Mouse (Mus musculus): ENCODE measurements around the gene Nxpe5. TPM values are rescaled to one million over a fixed set of nuclear protein-coding genes. Genes with fewer than 3 reads are reported as not detected.

Nxpe5 gene
- polyA plus RNA-seq, 1 experiment, result 0.61 TPM

GRCm38 (mm10) chr5:138291638-138292037 lies 65.9 kb downstream of the Nxpe5 start:
- Histone ChIP-seq H3K36me3 (ENCODE audit: control insufficient read depth, insufficient read depth, low read length) (no peaks in the 10 kb centered on the region), H3K27me3 (ENCODE audit: control insufficient read depth, insufficient read depth, low read length) (no peaks in the 10 kb centered on the region), H3K4me3 (ENCODE audit: low read depth, low read length) (no peak overlapping the region), H3K27ac (ENCODE audit: insufficient read depth, low read depth, low read length) (no peak overlapping the region), H3K4me1 (ENCODE audit: control insufficient read depth, insufficient read depth, insufficient read length, low read length) (peaks cover 2% of the 10 kb centered on the region; the same call in 1 of the 2 replicates)
- no peak for TF ChIP-seq CTCF (IDR thresholded peaks at IDR 0.05; ENCODE audit: extremely low read depth, insufficient read length, insufficient replicate concordance, low read depth, low read length)
- no peak for TF ChIP-seq POLR2A (IDR thresholded peaks at IDR 0.05; ENCODE audit: low read depth, low read length)
- 19% methylated on average over 1 of the region's 1 CpGs for WGBS

GRCm38 (mm10) chr5:138294158-138294557 lies 68.5 kb downstream of the Nxpe5 start:
- Histone ChIP-seq H3K36me3 (ENCODE audit: control insufficient read depth, insufficient read depth, low read length) (no peaks in the 10 kb centered on the region), H3K27ac (ENCODE audit: insufficient read depth, low read depth, low read length) (no peak overlapping the region), H3K27me3 (ENCODE audit: control insufficient read depth, insufficient read depth, low read length) (no peaks in the 10 kb centered on the region), H3K4me1 (ENCODE audit: control insufficient read depth, insufficient read depth, insufficient read length, low read length) (peaks cover 2% of the 10 kb centered on the region; the same call in 1 of the 2 replicates), H3K4me3 (ENCODE audit: low read depth, low read length) (no peak overlapping the region)
- TF ChIP-seq CTCF (IDR thresholded peaks at IDR 0.05; ENCODE audit: extremely low read depth, insufficient read length, insufficient replicate concordance, low read depth, low read length) (no peak), POLR2A (IDR thresholded peaks at IDR 0.05; ENCODE audit: low read depth, low read length) (no peak)

GRCm38 (mm10) chr5:138299613-138300012 lies 73.9 kb downstream of the Nxpe5 start:
- no peaks in the 10 kb centered on the region for H3K27me3 ChIP-seq (ENCODE audit: control insufficient read depth, insufficient read depth, low read length)
- TF ChIP-seq POLR2A (IDR thresholded peaks at IDR 0.05; ENCODE audit: low read depth, low read length), result no peak
- no peak for TF ChIP-seq CTCF (IDR thresholded peaks at IDR 0.05; ENCODE audit: extremely low read depth, insufficient read length, insufficient replicate concordance, low read depth, low read length)
- no peak overlapping the region for H3K27ac ChIP-seq (ENCODE audit: insufficient read depth, low read depth, low read length)
- no peaks in the 10 kb centered on the region for H3K36me3 ChIP-seq (ENCODE audit: control insufficient read depth, insufficient read depth, low read length)
- no peaks in the 10 kb centered on the region for H3K4me1 ChIP-seq (ENCODE audit: control insufficient read depth, insufficient read depth, insufficient read length, low read length)
- H3K4me3 ChIP-seq (ENCODE audit: low read depth, low read length), result no peak overlapping the region
- 71% methylated on average over 2 of the region's 2 CpGs for WGBS

Other genes with a start within 250 kb of the Nxpe5 start
- 0.15 TPM in 1 of 2 replicates, not detected in the other for gene Azgp1, start 244.4 kb upstream of the Nxpe5 start, polyA plus RNA-seq (2012; rRNA removed)
- not detected in 2 replicates for gene Smok3a, start 204.6 kb upstream of the Nxpe5 start, polyA plus RNA-seq (2012; rRNA removed)
- gene Smok3b, start 204.5 kb upstream of the Nxpe5 start, polyA plus RNA-seq (2012; rRNA removed), result not detected in 2 replicates
- not detected in 2 replicates for gene Smok3c, start 172.7 kb upstream of the Nxpe5 start, polyA plus RNA-seq (2012; rRNA removed)
- gene Zkscan1, start 140.8 kb upstream of the Nxpe5 start, polyA plus RNA-seq (2012; rRNA removed), result 0.63 and 1.4 TPM in 2 replicates
- 2.5 and 3.2 TPM in 2 replicates for gene Zscan21, start 109.0 kb upstream of the Nxpe5 start, polyA plus RNA-seq (2012; rRNA removed)
- 0.28 and 0.81 TPM in 2 replicates for gene Zfp113, start 70.2 kb upstream of the Nxpe5 start, polyA plus RNA-seq (2012; rRNA removed)
- gene Cops6, start 64.8 kb upstream of the Nxpe5 start, polyA plus RNA-seq (2012; rRNA removed), result 32.7 and 61.2 TPM in 2 replicates
- 11.0 and 18.3 TPM in 2 replicates for gene Ap4m1, start 53.9 kb upstream of the Nxpe5 start, polyA plus RNA-seq (2012; rRNA removed)
- 10.8 and 25.2 TPM in 2 replicates for gene Mcm7, start 53.5 kb upstream of the Nxpe5 start, polyA plus RNA-seq (2012; rRNA removed)
- gene Taf6, start 38.4 kb upstream of the Nxpe5 start, polyA plus RNA-seq (2012; rRNA removed), result 25.5 and 46.4 TPM in 2 replicates
- gene Cnpy4, start 38.4 kb upstream of the Nxpe5 start, polyA plus RNA-seq (2012; rRNA removed), result 0.39 and 1.5 TPM in 2 replicates
- gene Mblac1, start 31.6 kb upstream of the Nxpe5 start, polyA plus RNA-seq (2012; rRNA removed), result 2.4 and 3.0 TPM in 2 replicates
- gene Lamtor4, start 29.6 kb downstream of the Nxpe5 start, polyA plus RNA-seq (2012; rRNA removed), result 87.3 and 168 TPM in 2 replicates
- 34.7 and 56.7 TPM in 2 replicates for gene BC037034, start 38.1 kb downstream of the Nxpe5 start, polyA plus RNA-seq (2012; rRNA removed)
- 0.15 and 0.28 TPM in 2 replicates for gene Gal3st4, start 46.9 kb downstream of the Nxpe5 start, polyA plus RNA-seq (2012; rRNA removed)
- gene Gm43720, start 54.1 kb downstream of the Nxpe5 start, polyA plus RNA-seq (2012; rRNA removed), result not detected in 2 replicates
- 1.1 and 1.4 TPM in 2 replicates for gene Gpc2, start 54.1 kb downstream of the Nxpe5 start, polyA plus RNA-seq (2012; rRNA removed)
- gene Stag3, start 54.3 kb downstream of the Nxpe5 start, polyA plus RNA-seq (2012; rRNA removed), result 0.33 and 0.46 TPM in 2 replicates
- gene Pvrig, start 116.1 kb downstream of the Nxpe5 start, polyA plus RNA-seq (2012; rRNA removed), result 1.2 and 1.4 TPM in 2 replicates
- gene Zfp157, start 215.6 kb downstream of the Nxpe5 start, polyA plus RNA-seq (2012; rRNA removed), result 1.2 and 1.8 TPM in 2 replicates

Measured in small intestine, adult 2 months (tissue).